Mouse (Mus musculus): ENCODE data around the gene Sipa1l3.

Sipa1l3 gene

GRCm38 (mm10) chr7:29480590-29481344 lies 37.7 kb downstream of the Sipa1l3 start:
- DNase-seq (ENCODE audit: low spot score in 2 of 2) = no peak

GRCm38 (mm10) chr7:29480183-29480582 lies 38.3 kb downstream of the Sipa1l3 start:
- no peak for DNase-seq (ENCODE audit: low spot score in 2 of 2)

- DNase-seq (ENCODE audit: low spot score in 2 of 2) = no peak
Measured at GRCm38 (mm10) chr7:29475005-29475404, 43.4 kb downstream of the Sipa1l3 start.

GRCm38 (mm10) chr7:29471309-29471708 lies 47.1 kb downstream of the Sipa1l3 start:
- no peak for DNase-seq (ENCODE audit: low spot score in 2 of 2)

GRCm38 (mm10) chr7:29469602-29470344 lies 48.7 kb downstream of the Sipa1l3 start:
- no peak for DNase-seq (ENCODE audit: low spot score in 2 of 2)

- DNase-seq (ENCODE audit: low spot score in 2 of 2) = no peak
Measured at GRCm38 (mm10) chr7:29468593-29468992, 49.8 kb downstream of the Sipa1l3 start.

- no peak for DNase-seq (ENCODE audit: low spot score in 2 of 2)
Measured at GRCm38 (mm10) chr7:29466585-29466984, 51.9 kb downstream of the Sipa1l3 start.

- no peak for DNase-seq (ENCODE audit: low spot score in 2 of 2)
Measured at GRCm38 (mm10) chr7:29465736-29466135, 52.7 kb downstream of the Sipa1l3 start.

GRCm38 (mm10) chr7:29462820-29463219 lies 55.6 kb downstream of the Sipa1l3 start:
- DNase-seq (ENCODE audit: low spot score in 2 of 2) = no peak

- no peak for DNase-seq (ENCODE audit: low spot score in 2 of 2)
Measured at GRCm38 (mm10) chr7:29462178-29462577, 56.3 kb downstream of the Sipa1l3 start.

- DNase-seq (ENCODE audit: low spot score in 2 of 2) = no peak
Measured at GRCm38 (mm10) chr7:29461557-29461956, 56.9 kb downstream of the Sipa1l3 start.

- DNase-seq (ENCODE audit: low spot score in 2 of 2) = no peak
Measured at GRCm38 (mm10) chr7:29458889-29459740, 59.3 kb downstream of the Sipa1l3 start.

- DNase-seq (ENCODE audit: low spot score in 2 of 2) = no peak
Measured at GRCm38 (mm10) chr7:29457772-29458171, 60.7 kb downstream of the Sipa1l3 start.

- no peak for DNase-seq (ENCODE audit: low spot score in 2 of 2)
Measured at GRCm38 (mm10) chr7:29456716-29457115, 61.7 kb downstream of the Sipa1l3 start.

- no peak for DNase-seq (ENCODE audit: low spot score in 2 of 2)
Measured at GRCm38 (mm10) chr7:29455591-29455990, 62.9 kb downstream of the Sipa1l3 start.

GRCm38 (mm10) chr7:29454965-29455364 lies 63.5 kb downstream of the Sipa1l3 start:
- no peak for DNase-seq (ENCODE audit: low spot score in 2 of 2)

- DNase-seq (ENCODE audit: low spot score in 2 of 2) = peak; percentile 53
Measured at GRCm38 (mm10) chr7:29452991-29453741, 65.3 kb downstream of the Sipa1l3 start.

GRCm38 (mm10) chr7:29452381-29452780 lies 66.1 kb downstream of the Sipa1l3 start:
- DNase-seq (ENCODE audit: low spot score in 2 of 2) = no peak

- no peak for DNase-seq (ENCODE audit: low spot score in 2 of 2)
Measured at GRCm38 (mm10) chr7:29450175-29450574, 68.3 kb downstream of the Sipa1l3 start.

- DNase-seq (ENCODE audit: low spot score in 2 of 2) = no peak
Measured at GRCm38 (mm10) chr7:29448830-29449229, 69.6 kb downstream of the Sipa1l3 start.

- DNase-seq (ENCODE audit: low spot score in 2 of 2) = no peak
Measured at GRCm38 (mm10) chr7:29447147-29447829, 71.2 kb downstream of the Sipa1l3 start.

Data from frontal cortex, postnatal 10 days (tissue).